ENCODE assay signal across 19 mouse cellular contexts in the genomic region with DNA sequence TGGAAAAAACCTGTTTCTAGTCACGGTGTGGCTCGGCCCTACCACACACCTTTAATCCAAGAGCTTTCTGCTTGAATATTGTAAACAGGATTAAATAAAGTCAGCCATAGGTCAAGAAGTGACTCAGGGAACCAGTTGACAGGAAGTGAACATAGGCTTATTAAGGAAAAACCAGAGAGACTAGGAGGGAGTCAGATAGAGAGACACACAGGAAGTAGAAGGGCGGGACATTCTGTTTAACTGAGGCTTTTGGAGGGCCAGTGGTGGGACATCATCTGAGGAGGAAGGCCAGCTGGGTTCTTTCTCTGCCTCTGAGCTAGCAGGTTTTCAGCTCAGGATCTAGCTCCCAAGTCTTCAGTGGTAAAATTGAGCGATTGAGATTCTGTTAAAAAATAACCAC. TPM values are rescaled to one million over a fixed set of nuclear protein-coding genes. Genes with fewer than 3 reads are reported as not detected.
DNase-seq lines count a peak whose midpoint lies in the region; ATAC-seq and TF ChIP-seq lines count a peak whose summit lies in the region.
"Had no signal": no experiment of that assay in that cellular context is flagged by ENCODE, and none has a peak within 500 bp of the region (broad histone marks: within the 10 kb centered on the region; RNA-seq: fewer than 3 reads in every experiment).

No protein-coding gene starts in this region.

- TF ChIP-seq POLR2A in MEL (IDR thresholded peaks at IDR 0.05; ENCODE audit: control insufficient read depth in 1 of 2, insufficient read depth in 1 of 2, low read depth in 1 of 2, low read length in 2 of 2, poor library complexity in 1 of 2): no peak

- H3K36me3 ChIP-seq in liver, embryonic 15.5 days (replicated peaks): peaks cover 5% of the 10 kb centered on the region; the same call in 1 of the 2 replicates
- H3K36me3 ChIP-seq in liver, embryonic 12.5 days: peaks cover 9% of the 10 kb centered on the region; the same call in 1 of the 2 replicates
- H3K36me3 ChIP-seq in MEL (ENCODE audit: control insufficient read depth in 1 of 2, insufficient read depth in 2 of 2, low read length in 2 of 2): no peaks in the 10 kb centered on the region
- H3K36me3 ChIP-seq: hindbrain, embryonic 12.5 days; midbrain, embryonic 13.5 days had no signal

- DNase-seq in heart, adult 11 months: peak; percentile 90
- DNase-seq in heart, adult 8-10 months (ENCODE audit: low spot score): no peak
- peak; percentile 60 for DNase-seq in MEL (ENCODE audit: low read depth, low spot score)
- no peak for DNase-seq in cerebellum, adult 9-11 months
- DNase-seq in adrenal gland, postnatal 4 days (ENCODE audit: low spot score in 2 of 2): no peak
- DNase-seq: adrenal gland, adult 2 months; gastrocnemius, postnatal 25 days; lung, adult 18-20 months; thymus, adult 2 months; thymus, postnatal 4 days had no signal

- H3K27ac ChIP-seq in liver, embryonic 15.5 days (replicated peaks): peak overlapping the region; percentile 48; the same call in 1 of the 2 replicates
- H3K27ac ChIP-seq in liver, embryonic 12.5 days: no peak overlapping the region
- H3K27ac ChIP-seq in MEL (ENCODE audit: control insufficient read depth, low read depth, low read length): no peak overlapping the region
- 0 out of 2 replicates have a peak overlapping the region, but pooled peaks have one; percentile 15 for H3K27ac ChIP-seq in brown adipose tissue, adult 24 weeks (replicated peaks; ENCODE audit: low read depth, low read length)
- H3K27ac ChIP-seq: forebrain, embryonic 10.5 days; hindbrain, embryonic 12.5 days; limb, embryonic 13.5 days; midbrain, embryonic 13.5 days had no signal

- peaks cover 33% of the 10 kb centered on the region for H3K4me1 ChIP-seq in liver, embryonic 15.5 days (replicated peaks)
- H3K4me1 ChIP-seq in liver, embryonic 12.5 days: peaks cover 57% of the 10 kb centered on the region
- H3K4me1 ChIP-seq in MEL (ENCODE audit: control insufficient read depth in 1 of 2, insufficient read depth in 2 of 2, low read length in 2 of 2): 0 out of 4 replicates have a peak, but pooled peaks cover 0 to 2% of the 10 kb centered on the region in 2 experiments
- peaks cover 23% of the 10 kb centered on the region for H3K4me1 ChIP-seq in brown adipose tissue, adult 24 weeks (ENCODE audit: control insufficient read depth, insufficient read depth, insufficient read length, low read length)

- no peaks in the 10 kb centered on the region for H3K27me3 ChIP-seq in liver, embryonic 15.5 days
- H3K27me3 ChIP-seq in liver, embryonic 12.5 days (replicated peaks): no peaks in the 10 kb centered on the region
- no peaks in the 10 kb centered on the region for H3K27me3 ChIP-seq in MEL (ENCODE audit: control insufficient read depth in 1 of 2, insufficient read depth in 2 of 2, low read length in 2 of 2)
- H3K27me3 ChIP-seq: hindbrain, embryonic 12.5 days; megakaryocyte, embryonic 14.5 days had no signal

- no peak overlapping the region for H3K9ac ChIP-seq in liver, embryonic 15.5 days
- H3K9ac ChIP-seq in liver, embryonic 12.5 days: no peak overlapping the region
- H3K9ac ChIP-seq in MEL (ENCODE audit: control insufficient read depth, low read depth, low read length, poor library complexity, severe bottlenecking): no peak overlapping the region
- H3K9ac ChIP-seq: hindbrain, embryonic 12.5 days; midbrain, embryonic 13.5 days had no signal

- no peak overlapping the region for H3K4me3 ChIP-seq in liver, embryonic 15.5 days (replicated peaks)
- no peak overlapping the region for H3K4me3 ChIP-seq in liver, embryonic 12.5 days
- no peak overlapping the region for H3K4me3 ChIP-seq in MEL (ENCODE audit: control insufficient read depth in 1 of 2, insufficient read depth in 1 of 2, low read depth in 2 of 2, low read length in 2 of 2)
- no peak overlapping the region for H3K4me3 ChIP-seq in brown adipose tissue, adult 24 weeks (ENCODE audit: insufficient read depth, low read depth, low read length)
- H3K4me3 ChIP-seq: hindbrain, embryonic 12.5 days; limb, embryonic 13.5 days; midbrain, embryonic 13.5 days had no signal

- no peaks in the 10 kb centered on the region for H3K79me2 ChIP-seq in MEL (ENCODE audit: control insufficient read depth, insufficient read depth, low read length, poor library complexity)

- WGBS in liver, embryonic 15.5 days (ENCODE audit: insufficient replicate concordance): 68% methylated on average over 4 of the region's 4 CpGs
- 60% methylated on average over 4 of the region's 4 CpGs for WGBS in liver, embryonic 12.5 days (ENCODE audit: insufficient replicate concordance)

- H3K4me2 ChIP-seq in liver, embryonic 15.5 days: no peak overlapping the region
- no peak overlapping the region for H3K4me2 ChIP-seq in liver, embryonic 12.5 days

- ATAC-seq in liver, embryonic 15.5 days (ENCODE audit: insufficient read depth): no peak
- ATAC-seq in liver, embryonic 12.5 days: no peak
- ATAC-seq: forebrain, embryonic 16.5 days; midbrain, embryonic 13.5 days had no signal

- H3K9me3 ChIP-seq in liver, embryonic 15.5 days (replicated peaks): no peaks in the 10 kb centered on the region
- H3K9me3 ChIP-seq in liver, embryonic 12.5 days (replicated peaks): peaks cover 3% of the 10 kb centered on the region; the same call in 1 of the 2 replicates
- no peaks in the 10 kb centered on the region for H3K9me3 ChIP-seq in MEL (replicated peaks; ENCODE audit: insufficient read depth, low read length)
- H3K9me3 ChIP-seq: limb, embryonic 13.5 days; midbrain, embryonic 13.5 days had no signal

- no peak for TF ChIP-seq EP300 in MEL (IDR thresholded peaks at IDR 0.05; ENCODE audit: low read depth in 1 of 2, low read length in 2 of 2)

- TF ChIP-seq CTCF in MEL (IDR thresholded peaks at IDR 0.05 in 2 of 3, conservative IDR thresholded peaks at IDR 0.05 in 1 of 3; ENCODE audit: control insufficient read depth in 1 of 3, insufficient read depth in 1 of 3, low read depth in 2 of 3, low read length in 3 of 3, poor library complexity in 1 of 3, severe bottlenecking in 1 of 3): no peak

- TF ChIP-seq RAD21 in MEL (IDR thresholded peaks at IDR 0.05; ENCODE audit: low read depth, low read length): no peak

TF ChIP-seq in MEL, 35 proteins besides CTCF, POLR2A, EP300 and RAD21:
- TF ChIP-seq UBTF (IDR thresholded peaks at IDR 0.05; ENCODE audit: borderline replicate concordance, insufficient read depth, low read depth, low read length): no peak
- TF ChIP-seq ELF1 (IDR thresholded peaks at IDR 0.05; ENCODE audit: low read depth, low read length): 0 out of 2 replicates have a peak, but pooled peaks have one; percentile 27
- TF ChIP-seq GATA1 (IDR thresholded peaks at IDR 0.05; ENCODE audit: low read depth, low read length): no peak
- no peak for TF ChIP-seq TCF12 (IDR thresholded peaks at IDR 0.05; ENCODE audit: low read depth, low read length)
- TF ChIP-seq E2F4 (IDR thresholded peaks at IDR 0.05; ENCODE audit: borderline replicate concordance, low read depth, low read length): 0 out of 2 replicates have a peak, but pooled peaks have one; percentile 12
- peak; percentile 66 for TF ChIP-seq HCFC1 (IDR thresholded peaks at IDR 0.05; ENCODE audit: low read depth, low read length)
- TF ChIP-seq CHD2 (IDR thresholded peaks at IDR 0.05; ENCODE audit: low read length): no peak

RNA-seq across cellular contexts. Expression of a gene that starts 20.1 kb away (rescaled TPM):
- total RNA-seq in heart, adult 8-10 months (2022): 10 to 100 TPM in 1 of 4 experiments, 1 to 10 TPM in 3; 8.9 to 10.3 (median 9.2) TPM
- polyA plus RNA-seq in liver, embryonic 15.5 days (2015; fragmentation: Nextera tagmentation; extraction: Ambion mirVana): 2.5 and 2.7 TPM in 2 replicates
- 3.9 and 4.2 TPM in 2 replicates for polyA plus RNA-seq in liver, embryonic 12.5 days (2016; fragmentation: Nextera tagmentation; extraction: Ambion mirVana)
- total RNA-seq in MEL (2012; rRNA removed): 5.4 and 6.2 TPM in 2 replicates
- polyA plus RNA-seq in MEL (2012; ENCODE audit: insufficient read depth in 1 of 2, insufficient read length in 2 of 2, low read depth in 1 of 2, low replicate concordance in 2 of 2, missing spikeins in 1 of 2): 1 to 10 TPM in 1 of 2 experiments, not detected in 1; 9.4 TPM
- 4.5 and 4.7 TPM in 2 replicates for polyA plus RNA-seq in brown adipose tissue, adult 24 weeks (2012; ENCODE audit: insufficient read depth, insufficient read length, missing spikeins)
- 10 to 100 TPM; 22.6 to 23.1 TPM for total RNA-seq in adrenal gland, postnatal 4 days (2021)

Comparison
In these comparisons a context has a peak if more than half of its experiments do, and no peak if none do; other contexts are left out.
1. DNase-seq: peak in heart, adult 11 months (single experiment) and MEL (single experiment); none in heart, adult 8-10 months (single experiment), cerebellum, adult 9-11 months (single experiment) and adrenal gland, postnatal 4 days (0 of 2).
2. H3K27ac ChIP-seq: peak in liver, embryonic 15.5 days (single experiment) and brown adipose tissue, adult 24 weeks (single experiment); none in liver, embryonic 12.5 days (single experiment) and MEL (single experiment).